Mouse (Mus musculus) layer of hippocampus, adult 9-10 months (tissue): ENCODE measurements at regions not wholly inside any gene's neighbourhood (a gene's known extent, or its start where the extent isn't known, plus 50 kb on each side); places are given as distances from the start of the nearest gene placed in this dataset.
A peak's percentile ranks its signal among the peaks of the same experiment; 100 is the strongest.

Source experiments
- DNase-seq: peaks from one replicate; pipeline ENCODE4 v3.0.0; 2022; ENCODE audit warnings: low spot score

DNA sequence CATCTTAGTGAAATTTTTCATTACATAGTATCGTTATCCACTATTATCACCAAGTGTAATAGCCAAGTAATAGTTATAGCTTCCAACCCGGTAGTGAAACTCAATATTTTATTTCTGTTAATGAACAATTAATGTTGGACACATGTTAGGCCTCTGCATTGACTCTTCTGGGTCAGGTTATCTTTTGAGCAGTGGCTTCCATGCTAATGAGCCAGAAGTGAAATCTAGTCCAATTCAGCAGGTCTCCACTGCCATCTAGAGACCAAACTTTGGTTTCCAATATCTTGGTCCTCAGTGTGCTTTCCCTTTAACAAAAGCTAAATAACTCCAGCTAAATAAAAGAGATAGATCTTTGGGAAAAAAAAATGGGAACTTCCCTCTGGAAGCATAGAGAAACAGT lies 258.9 kb upstream of the Aldoart1 start:
- peak; percentile 8 for DNase-seq
